Mouse (Mus musculus): Measurements from ENCODE around the gene Ciao1. TPM values are rescaled to one million over a fixed set of nuclear protein-coding genes. Genes with fewer than 3 reads are reported as not detected.
"Not testable (repeated sequence)": the region's sequence is repeated elsewhere in the genome, so short reads cannot be mapped to it uniquely, and the experiment has no call there.

Ciao1 gene
- 10 to 100 TPM; 57.2 to 60.4 TPM for total RNA-seq (2021)

- peak; percentile 98 to 99 for DNase-seq
- intact Hi-C loops (cut with DNase I) = loop anchor here (1.0 kb wide), 2 partner anchors 22 to 94 kb away; no protein-coding TSS in a partner anchor
Measured at GRCm38 (mm10) chr2:127247592-127248333, at the start of gene Ciao1, which contains the start of gene Tmem127. TSS of gene Ciao1 (minus strand) at chr2:127247816. TSS of gene Tmem127 (plus strand) at chr2:127247908.

- intact Hi-C loops (cut with DNase I) = no loop called here
- no peak for DNase-seq
Measured at GRCm38 (mm10) chr2:127297001-127297805, 49.6 kb upstream of the Ciao1 start.

GRCm38 (mm10) chr2:127292250-127292649 lies 44.6 kb upstream of the Ciao1 start:
- intact Hi-C loops (cut with DNase I) = no loop called here

GRCm38 (mm10) chr2:127278162-127278561 lies 30.5 kb upstream of the Ciao1 start:
- intact Hi-C loops (cut with DNase I) = no loop called here
- DNase-seq = no peak

More at GRCm38 (mm10) chr2:127292250-127292649, 44.6 kb upstream of the Ciao1 start:
- DNase-seq = no peak

GRCm38 (mm10) chr2:127275551-127276320 lies 28.1 kb upstream of the Ciao1 start:
- no peak for DNase-seq
- intact Hi-C loops (cut with DNase I) = no loop called here

GRCm38 (mm10) chr2:127274590-127274989 lies 27.0 kb upstream of the Ciao1 start:
- DNase-seq = no peak
- intact Hi-C loops (cut with DNase I) = loop anchor here (5.0 kb wide), 1 partner anchor 63 kb away; the partner anchor contains the start of genes Astl and Dusp2

- DNase-seq = no peak
- intact Hi-C loops (cut with DNase I) = loop anchor here (5.0 kb wide), 1 partner anchor 64 kb away; the partner anchor contains the start of genes Astl and Dusp2
Measured at GRCm38 (mm10) chr2:127272806-127273205, 25.2 kb upstream of the Ciao1 start.

- intact Hi-C loops (cut with DNase I) = loop anchor here (5.0 kb wide), 1 partner anchor 65 kb away; the partner anchor contains the start of genes Astl and Dusp2
- not testable (repeated sequence) for DNase-seq
Measured at GRCm38 (mm10) chr2:127272049-127272448, 24.4 kb upstream of the Ciao1 start.

GRCm38 (mm10) chr2:127271042-127271515 lies 23.5 kb upstream of the Ciao1 start:
- DNase-seq = peak; percentile 47 to 48
- intact Hi-C loops (cut with DNase I) = loop anchor here (5.0 kb wide), 1 partner anchor 66 kb away; the partner anchor contains the start of genes Astl and Dusp2

- intact Hi-C loops (cut with DNase I) = loop anchor here (5.0 kb wide), 1 partner anchor 67 kb away; the partner anchor contains the start of genes Astl and Dusp2
Measured at GRCm38 (mm10) chr2:127270300-127271041, 22.9 kb upstream of the Ciao1 start.

GRCm38 (mm10) chr2:127269491-127270299 lies 22.1 kb upstream of the Ciao1 start, which contains the start of gene Stard7:
TSS of gene Stard7 (plus strand) at chr2:127270218.
- intact Hi-C loops (cut with DNase I) = loop anchor here (1.0 to 5.0 kb wide), 3 partner anchors 17 to 68 kb away; partner anchors contain the start of genes Astl and Dusp2
- DNase-seq = peak; percentile 98

More at GRCm38 (mm10) chr2:127270300-127271041, 22.9 kb upstream of the Ciao1 start:
- DNase-seq = peak; percentile 90 to 92

GRCm38 (mm10) chr2:127267854-127268253 lies 20.2 kb upstream of the Ciao1 start:
- no peak for DNase-seq
- intact Hi-C loops (cut with DNase I) = loop anchor here (2.0 kb wide), 1 partner anchor 15 kb away; no protein-coding TSS in a partner anchor

GRCm38 (mm10) chr2:127262480-127262879 lies 14.9 kb upstream of the Ciao1 start:
- intact Hi-C loops (cut with DNase I) = no loop called here
- DNase-seq = no peak

GRCm38 (mm10) chr2:127259340-127259739 lies 11.7 kb upstream of the Ciao1 start:
- intact Hi-C loops (cut with DNase I) = no loop called here
- peak; percentile 69 to 73 for DNase-seq

GRCm38 (mm10) chr2:127255294-127255693 lies 7.7 kb upstream of the Ciao1 start:
- DNase-seq = no peak
- intact Hi-C loops (cut with DNase I) = no loop called here

GRCm38 (mm10) chr2:127254604-127255134 lies 7.1 kb upstream of the Ciao1 start:
- DNase-seq = no peak
- intact Hi-C loops (cut with DNase I) = no loop called here

- intact Hi-C loops (cut with DNase I) = loop anchor here (2.0 kb wide), 1 partner anchor 16 kb away; no protein-coding TSS in a partner anchor
- no peak for DNase-seq
Measured at GRCm38 (mm10) chr2:127252787-127253186, 5.2 kb upstream of the Ciao1 start.
